Mouse (Mus musculus) cerebellum, adult (tissue): ENCODE results near the gene Hist1h4n.
"Not testable (repeated sequence)": the region's sequence is repeated elsewhere in the genome, so short reads cannot be mapped to it uniquely, and the experiment has no call there.

Experiments used
- ATAC-seq: cut with Nextera tagmentation; 2 replicates; pipeline ENCODE4 v1.9.2; 2017; ENCODE audit warnings: mild to moderate bottlenecking, moderate library complexity, mixed read lengths; ENCODE audit not compliant: insufficient number of reproducible peaks, low FRiP score, low TSS enrichment

The Hist1h4n gene

GRCm38 (mm10) chr13:21831418-21832394 lies at the start of gene Hist1h4n:
TSS of gene Hist1h4n (minus strand) at chr13:21832196.
- ATAC-seq: peak; percentile 83

- no peak for ATAC-seq
These were observed 48.7 kb upstream of the Hist1h4n start for GRCm38 (mm10) chr13:21880735-21881134.

- ATAC-seq: not testable (repeated sequence)
These were observed 33.5 kb upstream of the Hist1h4n start for GRCm38 (mm10) chr13:21865503-21865902.

- no peak for ATAC-seq
These were observed 29.6 kb upstream of the Hist1h4n start for GRCm38 (mm10) chr13:21861608-21862007.

GRCm38 (mm10) chr13:21855698-21856162 lies 23.7 kb upstream of the Hist1h4n start:
- peak; percentile 49; the same call in 1 of the 2 replicates for ATAC-seq

GRCm38 (mm10) chr13:21855146-21855545 lies 23.1 kb upstream of the Hist1h4n start:
- ATAC-seq: peak; percentile 31; the same call in 1 of the 2 replicates

- no peak for ATAC-seq
These were observed 20.4 kb upstream of the Hist1h4n start for GRCm38 (mm10) chr13:21852215-21852945.

GRCm38 (mm10) chr13:21850696-21851095 lies 18.7 kb upstream of the Hist1h4n start:
- not testable (repeated sequence) for ATAC-seq

- no peak for ATAC-seq
These were observed 15.9 kb upstream of the Hist1h4n start for GRCm38 (mm10) chr13:21847883-21848282.

- not testable (repeated sequence) for ATAC-seq
These were observed 14.4 kb upstream of the Hist1h4n start for GRCm38 (mm10) chr13:21846356-21846755.

- ATAC-seq: not testable (repeated sequence)
These were observed 8.5 kb upstream of the Hist1h4n start for GRCm38 (mm10) chr13:21840508-21840907.

- peak; percentile 97 for ATAC-seq
These were observed 1.5 kb upstream of the Hist1h4n start, which contains the start of the genes Hist1h2ap and Hist1h2br for GRCm38 (mm10) chr13:21833461-21833860. TSS of gene Hist1h2ap (minus strand) at chr13:21833507. TSS of gene Hist1h2br (plus strand) at chr13:21833743.

- no peak for ATAC-seq
These were observed 1.7 kb downstream of the Hist1h4n start for GRCm38 (mm10) chr13:21830344-21830743.

GRCm38 (mm10) chr13:21828511-21828910 lies 3.5 kb downstream of the Hist1h4n start:
- no peak for ATAC-seq

GRCm38 (mm10) chr13:21820082-21820890 lies 11.7 kb downstream of the Hist1h4n start:
- ATAC-seq: not testable (repeated sequence)

GRCm38 (mm10) chr13:21812092-21812491 lies 19.9 kb downstream of the Hist1h4n start:
- ATAC-seq: not testable (repeated sequence)

GRCm38 (mm10) chr13:21811539-21811938 lies 20.5 kb downstream of the Hist1h4n start, which contains the start of gene Hist1h4m:
TSS of gene Hist1h4m (plus strand) at chr13:21811746.
- ATAC-seq: 0 out of 2 replicates have a peak, but pooled peaks have one; percentile 62

GRCm38 (mm10) chr13:21811074-21811473 lies 20.9 kb downstream of the Hist1h4n start:
- 0 out of 2 replicates have a peak, but pooled peaks have one; percentile 22 for ATAC-seq

GRCm38 (mm10) chr13:21810073-21810472 lies 21.9 kb downstream of the Hist1h4n start, which contains the start of the genes Hist1h2bq and Hist1h2ao:
TSS of gene Hist1h2bq (minus strand) at chr13:21810197.
TSS of gene Hist1h2ao (plus strand) at chr13:21810465.
- peak; percentile 100 for ATAC-seq
